Mouse (Mus musculus): ENCODE results near the gene Gm10130. TPM values are rescaled to one million over a fixed set of nuclear protein-coding genes. Genes with fewer than 3 reads are reported as not detected.

Gm10130 gene
- 2.8 and 4.8 TPM in 2 replicates for polyA plus RNA-seq (2015; fragmentation: Nextera tagmentation; extraction: Ambion mirVana)

DNA sequence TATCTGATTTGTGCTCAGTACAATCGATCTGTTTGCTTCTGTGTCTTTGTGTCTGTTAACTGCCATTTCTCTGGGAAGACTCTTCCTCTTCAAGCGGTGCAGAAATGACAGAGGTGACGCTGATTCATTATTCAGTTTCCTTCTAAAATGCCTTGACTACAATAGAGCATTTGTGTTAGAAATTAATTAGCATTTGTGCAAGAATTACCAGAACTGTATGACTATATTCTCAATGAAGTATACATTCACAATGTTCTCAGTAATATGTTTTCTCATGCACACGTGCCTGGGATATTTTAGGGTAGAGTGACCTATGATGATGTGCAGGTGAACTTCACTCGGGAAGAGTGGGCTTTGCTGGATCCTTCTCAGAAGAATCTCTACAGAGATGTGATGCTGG, at the start of gene Gm10130:
Gene Gm10130 (plus strand): TSS at position 301 of the 400 bp plus-strand sequence.

DNA sequence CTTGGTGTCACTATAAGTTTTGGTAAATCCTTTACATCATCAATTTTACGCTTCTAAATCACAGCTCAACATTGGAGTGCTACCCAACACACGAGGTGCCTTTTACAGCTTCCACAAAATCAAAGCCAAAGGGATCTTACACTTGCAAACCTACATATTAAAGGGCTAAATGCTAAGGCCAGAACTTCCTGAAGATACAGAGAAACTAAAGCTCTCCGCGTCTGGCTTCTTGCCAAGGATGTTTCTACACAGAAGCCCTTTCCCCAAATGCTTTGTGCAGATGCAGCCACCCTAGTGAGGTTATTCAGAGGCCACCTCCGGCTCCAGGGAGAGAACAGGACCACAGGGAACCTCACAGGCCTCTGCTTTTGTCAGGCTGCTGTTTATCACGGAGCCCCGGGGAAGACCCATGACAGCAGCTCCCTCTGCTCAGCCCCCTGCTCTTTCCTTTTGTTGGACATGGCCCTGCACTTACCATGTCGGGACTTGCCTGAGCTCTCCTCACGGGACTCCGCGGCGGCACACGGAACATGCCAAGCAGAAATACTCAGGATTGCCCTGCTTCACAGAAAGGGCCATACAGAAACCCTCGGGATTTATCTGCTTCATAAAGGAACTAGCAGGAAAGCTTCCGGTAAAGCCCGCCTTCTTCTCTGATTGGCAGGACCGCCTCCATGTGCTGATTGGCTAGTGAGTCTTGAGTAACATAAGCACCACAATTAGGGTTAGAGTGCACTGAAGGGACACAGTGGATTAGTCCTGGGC, 38.8 kb downstream of the Gm10130 start, which contains the start of gene 3300002I08Rik:
Gene 3300002I08Rik (minus strand): TSS at position 653 of the 765 bp plus-strand sequence.

Other genes with a start within 250 kb of the Gm10130 start
- 9.6 and 11.3 TPM in 2 replicates for gene Zfp120, start 187.0 kb upstream of the Gm10130 start, polyA plus RNA-seq (2015; fragmentation: Nextera tagmentation; extraction: Ambion mirVana)
- gene Gm10770, start 144.0 kb upstream of the Gm10130 start, polyA plus RNA-seq (2015; fragmentation: Nextera tagmentation; extraction: Ambion mirVana) = not detected in 2 replicates
- gene Gm14139, start 141.9 kb upstream of the Gm10130 start, polyA plus RNA-seq (2015; fragmentation: Nextera tagmentation; extraction: Ambion mirVana) = 0.18 and 0.57 TPM in 2 replicates
- 7.4 and 9.5 TPM in 2 replicates for gene Zfp937, start 105.6 kb upstream of the Gm10130 start, polyA plus RNA-seq (2015; fragmentation: Nextera tagmentation; extraction: Ambion mirVana)
- gene Gm21994, start 68.1 kb upstream of the Gm10130 start, polyA plus RNA-seq (2015; fragmentation: Nextera tagmentation; extraction: Ambion mirVana) = 4.1 and 4.4 TPM in 2 replicates
- gene Gm14124, start 66.2 kb upstream of the Gm10130 start, polyA plus RNA-seq (2015; fragmentation: Nextera tagmentation; extraction: Ambion mirVana) = 0.09 TPM in 1 of 2 replicates, not detected in the other
- gene 3300002I08Rik, start 39.1 kb downstream of the Gm10130 start, polyA plus RNA-seq (2015; fragmentation: Nextera tagmentation; extraction: Ambion mirVana) = 6.6 and 8.4 TPM in 2 replicates
- gene Zfp442, start 127.8 kb downstream of the Gm10130 start, polyA plus RNA-seq (2015; fragmentation: Nextera tagmentation; extraction: Ambion mirVana) = 3.3 and 4.1 TPM in 2 replicates
- gene Zfp345, start 161.4 kb downstream of the Gm10130 start, polyA plus RNA-seq (2015; fragmentation: Nextera tagmentation; extraction: Ambion mirVana) = 0.46 and 0.49 TPM in 2 replicates
- 0.80 and 0.95 TPM in 2 replicates for gene Cst7, start 246.7 kb downstream of the Gm10130 start, polyA plus RNA-seq (2015; fragmentation: Nextera tagmentation; extraction: Ambion mirVana)